Mouse (Mus musculus) liver, embryonic 11.5 days (tissue): Measurements from ENCODE around the gene Pde2a. TPM values are rescaled to one million over a fixed set of nuclear protein-coding genes. Genes with fewer than 3 reads are reported as not detected.

Experiments used
- ATAC-seq: fragments of 200-750 bp; cut with Nextera tagmentation; replicated peaks from 2 replicates; pipeline ENCODE4 v1.8.0; 2017; ENCODE audit warnings: moderate number of reproducible peaks, mild to moderate bottlenecking, moderate TSS enrichment, moderate library complexity; ENCODE audit not compliant: low FRiP score
- DNase-seq: peaks from one replicate; pipeline ENCODE4 v3.0.0-alpha.2; 2017; ENCODE audit warnings: low spot score
- H3K27ac ChIP-seq: fragments of 300-500 bp; sonication (generic); 2 replicates; pipeline ENCODE4 v1.5.1; 2014; ENCODE audit warnings: mild to moderate bottlenecking, low read depth, low read length, control low read depth
- H3K27me3 ChIP-seq: fragments of 300-500 bp; sonication (generic); replicated peaks from 2 replicates; pipeline ENCODE4 v1.6.1; 2014; ENCODE audit warnings: low read length, mixed read lengths; ENCODE audit not compliant: control insufficient read depth, insufficient read depth
- H3K36me3 ChIP-seq: fragments of 300-500 bp; sonication (generic); 2 replicates; pipeline ENCODE4 v1.6.1; 2014; ENCODE audit warnings: mild to moderate bottlenecking, low read length, moderate library complexity, mixed read lengths; ENCODE audit not compliant: control insufficient read depth, insufficient read depth
- H3K4me1 ChIP-seq: fragments of 300-500 bp; sonication (generic); replicated peaks from 2 replicates; pipeline ENCODE4 v1.6.1; 2014; ENCODE audit warnings: low read length, mixed read lengths; ENCODE audit not compliant: control insufficient read depth, insufficient read depth
- H3K4me2 ChIP-seq: fragments of 300-500 bp; sonication (generic); 2 replicates; pipeline ENCODE4 v1.6.1; 2014; ENCODE audit warnings: mild to moderate bottlenecking, control low read depth, moderate library complexity
- H3K4me3 ChIP-seq: fragments of 300-500 bp; sonication (generic); 2 replicates; pipeline ENCODE4 v1.5.1; 2014; ENCODE audit warnings: low read depth, low read length, control low read depth
- H3K9ac ChIP-seq: fragments of 300-500 bp; sonication (generic); 2 replicates; pipeline ENCODE4 v1.6.1; 2014; ENCODE audit warnings: low read depth, low read length, control low read depth
- H3K9me3 ChIP-seq: fragments of 300-500 bp; sonication (generic); 2 replicates; pipeline ENCODE4 v1.6.1; 2016; ENCODE audit warnings: low read length, inconsistent platforms, mixed read lengths; ENCODE audit not compliant: control insufficient read depth
- WGBS: fragments of 180-500 bp; shearing (Covaris S2); extraction: QIAGEN DNeasy Blood & Tissue Kit; methylation state at CpG from one replicate; pipeline ENCODE4 v1.1.7; 2014; 5-methylcytosine and 5-hydroxymethylcytosine counted together
- polyA plus RNA-seq: library from polyadenylated mRNA; unstranded; fragments of >200 nt; fragmentation: Nextera tagmentation; extraction: Ambion mirVana; gene quantifications from 2 replicates; pipeline ENCODE4 v1.2.1, GENCODE M21; 2014

Gene Pde2a
- polyA plus RNA-seq, 1 experiment from 2014 or later = 14.4 TPM

GRCm38 (mm10) chr7:101414209-101414608, 7.3 kb upstream of the Pde2a start:
- no peak for ATAC-seq

GRCm38 (mm10) chr7:101414661-101415511, 6.6 kb upstream of the Pde2a start:
- WGBS = 42% methylated on average over 6 of the region's 7 CpGs
- H3K4me1 ChIP-seq = peaks cover 24% of the 10 kb centered on the region
- peaks cover 4% of the 10 kb centered on the region; the same call in 1 of the 2 replicates for H3K36me3 ChIP-seq
- H3K27ac ChIP-seq = no peak overlapping the region
- H3K9ac ChIP-seq = no peak overlapping the region
- peak overlapping the region; percentile 19; the same call in 1 of the 2 replicates for H3K4me2 ChIP-seq
- DNase-seq (peak; percentile 47), ATAC-seq (peak; percentile 80)
- no peaks in the 10 kb centered on the region for H3K9me3 ChIP-seq
- H3K27me3 ChIP-seq = peaks cover 12% of the 10 kb centered on the region
- H3K4me3 ChIP-seq = no peak overlapping the region

More at GRCm38 (mm10) chr7:101414209-101414608, 7.3 kb upstream of the Pde2a start:
- WGBS = 55% methylated on average over 4 of the region's 4 CpGs
- H3K9me3 ChIP-seq = no peaks in the 10 kb centered on the region
- H3K4me2 ChIP-seq = no peak overlapping the region
- no peak overlapping the region for H3K27ac ChIP-seq
- H3K36me3 ChIP-seq = peaks cover 5% of the 10 kb centered on the region
- H3K9ac ChIP-seq = no peak overlapping the region
- peaks cover 24% of the 10 kb centered on the region for H3K4me1 ChIP-seq
- H3K4me3 ChIP-seq = no peak overlapping the region
- DNase-seq = no peak
- H3K27me3 ChIP-seq = peaks cover 10% of the 10 kb centered on the region

DNA sequence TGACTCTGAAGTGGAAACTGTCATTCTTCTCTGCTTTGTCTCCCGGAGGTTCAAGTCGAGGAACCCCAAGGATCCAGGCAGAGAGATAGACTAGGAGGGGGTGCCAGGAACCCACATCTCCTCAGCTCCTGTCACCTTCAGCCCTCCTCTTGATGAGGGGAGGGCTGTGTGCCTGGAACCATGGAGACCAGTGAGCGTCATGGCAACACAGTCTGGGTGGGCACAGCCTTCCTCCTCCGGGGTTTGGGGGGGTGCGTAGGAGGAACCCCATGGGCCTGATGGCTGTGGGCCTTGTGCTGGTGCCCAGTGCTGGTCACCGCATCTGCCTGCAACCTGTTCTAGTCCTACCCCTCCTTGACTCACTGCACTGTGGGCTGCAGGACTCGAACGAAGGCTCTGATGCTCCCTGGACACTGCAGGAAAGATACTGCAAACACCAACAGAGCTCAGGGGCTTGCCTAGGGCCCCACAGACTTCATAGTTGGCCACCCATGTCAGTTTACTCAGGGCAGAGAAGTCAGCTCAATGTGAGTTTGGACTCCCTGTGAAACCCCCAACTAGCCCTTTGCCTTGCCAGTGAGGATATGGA, 5.9 kb upstream of the Pde2a start:
- Histone ChIP-seq H3K4me3 (no peak overlapping the region), H3K4me2 (peak overlapping the region; percentile 19; the same call in 1 of the 2 replicates), H3K4me1 (peaks cover 24% of the 10 kb centered on the region), H3K27ac (no peak overlapping the region), H3K9ac (no peak overlapping the region), H3K27me3 (peaks cover 17% of the 10 kb centered on the region), H3K36me3 (peaks cover 4% of the 10 kb centered on the region; the same call in 1 of the 2 replicates), H3K9me3 (no peaks in the 10 kb centered on the region)
- WGBS = 39% methylated on average over 8 of the region's 8 CpGs
- no peak; the same call in 1 of the 2 replicates for ATAC-seq
- no peak for DNase-seq

DNA sequence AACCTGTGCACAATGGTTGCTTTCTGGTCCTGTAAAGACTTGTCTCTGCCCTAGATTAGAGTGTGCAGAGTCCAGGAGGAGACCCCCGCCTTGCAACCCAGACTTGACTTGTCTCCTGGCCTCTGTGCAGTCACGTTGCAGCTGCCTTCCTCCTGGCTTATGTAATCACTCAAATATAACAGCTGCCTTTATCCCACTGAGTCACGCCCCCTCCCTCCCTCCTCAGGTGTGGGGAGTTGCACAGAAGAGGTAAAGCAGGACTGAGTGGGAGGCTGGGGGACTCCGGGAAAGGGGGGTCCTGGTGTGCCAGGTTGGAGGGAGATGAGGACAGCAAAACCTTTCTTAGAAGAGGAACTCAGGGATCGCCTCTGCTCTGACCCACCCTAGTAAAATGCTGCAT, 5.1 kb upstream of the Pde2a start:
- no peaks in the 10 kb centered on the region for H3K9me3 ChIP-seq
- no peak overlapping the region for H3K4me3 ChIP-seq
- DNase-seq (no peak), ATAC-seq (no peak)
- peaks cover 17% of the 10 kb centered on the region for H3K27me3 ChIP-seq
- H3K9ac ChIP-seq = no peak overlapping the region
- H3K4me1 ChIP-seq = peaks cover 24% of the 10 kb centered on the region
- no peak overlapping the region for H3K27ac ChIP-seq
- 64% methylated on average over 5 of the region's 5 CpGs for WGBS
- H3K4me2 ChIP-seq = no peak overlapping the region
- no peaks in the 10 kb centered on the region for H3K36me3 ChIP-seq

- H3K4me3 ChIP-seq = no peak overlapping the region
- no peak for DNase-seq
- H3K9ac ChIP-seq = no peak overlapping the region
- 5% methylated on average over 27 of the region's 27 CpGs for WGBS
- no peaks in the 10 kb centered on the region for H3K36me3 ChIP-seq
- peaks cover 17% of the 10 kb centered on the region for H3K27me3 ChIP-seq
- ATAC-seq = no peak
- H3K4me2 ChIP-seq = no peak overlapping the region
- no peaks in the 10 kb centered on the region for H3K9me3 ChIP-seq
- no peak overlapping the region for H3K27ac ChIP-seq
- H3K4me1 ChIP-seq = peaks cover 23% of the 10 kb centered on the region
Measured at GRCm38 (mm10) chr7:101419013-101419770, 2.3 kb upstream of the Pde2a start.

DNA sequence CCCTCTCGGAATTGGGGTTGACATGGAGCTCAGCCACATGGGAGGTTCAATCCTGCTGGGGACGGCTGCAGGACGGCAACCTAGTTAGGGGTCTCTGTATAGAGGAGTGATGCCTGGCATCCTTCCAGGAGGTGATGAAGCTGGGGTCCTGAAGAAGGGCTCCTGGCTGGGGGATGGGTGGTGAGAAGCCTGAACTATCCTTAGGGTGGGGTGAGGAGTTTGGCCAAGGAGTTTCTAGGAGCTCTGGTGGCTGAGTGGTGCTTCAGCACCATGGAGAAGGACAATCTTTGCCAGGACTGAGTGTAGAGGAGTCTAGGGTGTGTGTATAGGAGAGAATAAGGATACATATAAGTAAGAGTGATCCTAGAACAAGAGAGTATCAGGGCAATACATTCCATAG, 578 bp downstream of the Pde2a start:
- Histone ChIP-seq H3K4me2 (no peak overlapping the region), H3K9me3 (no peaks in the 10 kb centered on the region), H3K9ac (no peak overlapping the region), H3K27me3 (peaks cover 15% of the 10 kb centered on the region), H3K36me3 (no peaks in the 10 kb centered on the region), H3K4me3 (no peak overlapping the region), H3K27ac (no peak overlapping the region), H3K4me1 (peaks cover 5% of the 10 kb centered on the region; the same call in 1 of the 2 replicates)
- ATAC-seq (no peak), DNase-seq (no peak)
- WGBS = 32% methylated on average over 3 of the region's 3 CpGs

- H3K27me3 ChIP-seq = peaks cover 15% of the 10 kb centered on the region
- no peak for ATAC-seq
- H3K4me2 ChIP-seq = no peak overlapping the region
- H3K9me3 ChIP-seq = no peaks in the 10 kb centered on the region
- no peak overlapping the region for H3K4me3 ChIP-seq
- no peak overlapping the region for H3K9ac ChIP-seq
- H3K27ac ChIP-seq = no peak overlapping the region
- H3K4me1 ChIP-seq = peaks cover 5% of the 10 kb centered on the region; the same call in 1 of the 2 replicates
- 82% methylated on average over 8 of the region's 8 CpGs for WGBS
- no peak for DNase-seq
- H3K36me3 ChIP-seq = no peaks in the 10 kb centered on the region
Measured at GRCm38 (mm10) chr7:101422646-101423045, 1.2 kb downstream of the Pde2a start.

- 65% methylated on average over 6 of the region's 6 CpGs for WGBS
- peaks cover 9% of the 10 kb centered on the region for H3K27me3 ChIP-seq
- H3K27ac ChIP-seq = no peak overlapping the region
- no peak overlapping the region for H3K9ac ChIP-seq
- no peaks in the 10 kb centered on the region for H3K9me3 ChIP-seq
- no peak for ATAC-seq
- H3K36me3 ChIP-seq = no peaks in the 10 kb centered on the region
- H3K4me2 ChIP-seq = no peak overlapping the region
- peaks cover 5% of the 10 kb centered on the region; the same call in 1 of the 2 replicates for H3K4me1 ChIP-seq
- H3K4me3 ChIP-seq = no peak overlapping the region
- no peak for DNase-seq
Measured at GRCm38 (mm10) chr7:101423970-101424369, 2.5 kb downstream of the Pde2a start.
